8 mouse cellular contexts compared by ENCODE assay signal in the genomic region with DNA sequence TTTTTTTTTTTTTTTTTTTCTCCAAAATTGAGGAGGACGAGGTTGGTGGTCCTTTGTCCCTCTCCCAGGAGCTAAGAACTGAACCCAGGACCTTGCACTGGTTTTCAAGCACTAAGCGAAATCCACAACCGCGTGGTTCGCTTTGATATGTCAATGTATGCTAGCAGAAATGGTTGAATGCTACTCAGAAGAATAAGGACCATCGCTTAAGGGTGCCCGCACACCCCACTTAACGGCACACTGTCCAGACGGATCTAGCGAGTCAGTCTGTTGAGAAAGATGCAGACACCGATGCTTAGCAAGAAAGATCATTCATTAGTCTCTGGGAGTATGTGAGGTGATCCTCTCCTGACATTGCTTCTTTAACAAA. TPM values are rescaled to one million over a fixed set of nuclear protein-coding genes. Genes with fewer than 3 reads are reported as not detected.
DNase-seq lines count a peak whose midpoint lies in the region; ATAC-seq lines count a peak whose summit lies in the region.

No protein-coding gene starts in this region.

- no peaks in the 10 kb centered on the region for H3K9me3 ChIP-seq in heart, embryonic 16.5 days (replicated peaks; ENCODE audit: control insufficient read depth, low read length)
- no peaks in the 10 kb centered on the region for H3K9me3 ChIP-seq in hindbrain, embryonic 10.5 days

- no peak for DNase-seq in heart, postnatal 4 days
- peak; percentile 19 for DNase-seq in ZHBTc4 (ENCODE audit: low read depth, low spot score)
- no peak for DNase-seq in hindbrain, embryonic 10.5 days (ENCODE audit: low spot score)
- no peak for DNase-seq in ovary, adult 18-20 months (ENCODE audit: low spot score)
- no peak for DNase-seq in gastrocnemius, postnatal 36 days
- DNase-seq in left cerebral cortex, adult 18-20 months (ENCODE audit: low spot score in 2 of 2), result no peak

- H3K4me2 ChIP-seq in heart, embryonic 16.5 days (ENCODE audit: low read depth, low read length), result peak overlapping the region; percentile 72

- no peaks in the 10 kb centered on the region for H3K27me3 ChIP-seq in heart, embryonic 16.5 days (ENCODE audit: control insufficient read depth, insufficient read depth, low read length)
- H3K27me3 ChIP-seq in hindbrain, embryonic 10.5 days (ENCODE audit: insufficient read depth, poor library complexity, severe bottlenecking), result no peaks in the 10 kb centered on the region

- peak overlapping the region; percentile 59 for H3K9ac ChIP-seq in heart, embryonic 16.5 days (ENCODE audit: low read length)

- ATAC-seq in heart, embryonic 16.5 days (replicated peaks; ENCODE audit: extremely low read depth, insufficient read depth, low FRiP score), result 0 out of 2 replicates have a peak, but pooled peaks have one; percentile 16
- ATAC-seq in megakaryocyte progenitor cell, adult 5-6 weeks (replicated peaks; ENCODE audit: poor library complexity), result peak; percentile 7

- H3K36me3 ChIP-seq in heart, embryonic 16.5 days (ENCODE audit: control insufficient read depth, insufficient read depth), result peaks cover 14% of the 10 kb centered on the region
- peaks cover 28% of the 10 kb centered on the region for H3K36me3 ChIP-seq in hindbrain, embryonic 10.5 days

- peaks cover 9% of the 10 kb centered on the region for H3K4me1 ChIP-seq in heart, embryonic 16.5 days (ENCODE audit: control insufficient read depth, insufficient read depth, low read length)
- peaks cover 19% of the 10 kb centered on the region for H3K4me1 ChIP-seq in hindbrain, embryonic 10.5 days (replicated peaks)

- no peak overlapping the region for H3K27ac ChIP-seq in heart, embryonic 16.5 days (ENCODE audit: low read length)
- H3K27ac ChIP-seq in hindbrain, embryonic 10.5 days, result peak overlapping the region; percentile 90

- H3K4me3 ChIP-seq in heart, embryonic 16.5 days (ENCODE audit: low read length), result peak overlapping the region; percentile 99
- H3K4me3 ChIP-seq in hindbrain, embryonic 10.5 days, result peak overlapping the region; percentile 95

- intact Hi-C loops in gastrocnemius, postnatal 36 days (cut with DNase I), result no loop called here

- WGBS in heart, embryonic 16.5 days, result 26% methylated on average over 11 of the region's 11 CpGs
- WGBS in hindbrain, embryonic 10.5 days, result 25% methylated on average over 11 of the region's 11 CpGs

RNA-seq across cellular contexts. Expression of gene Diexf, which starts 0.4 kb away (rescaled TPM):
- polyA plus RNA-seq in heart, embryonic 16.5 days (2015; fragmentation: Nextera tagmentation; extraction: Ambion mirVana), result 5.6 and 7.3 TPM in 2 replicates
- 10 to 100 TPM; 10.2 to 11.8 TPM for total RNA-seq in heart, postnatal 4 days (2021)
- polyA plus RNA-seq in hindbrain, embryonic 10.5 days (2016; fragmentation: Nextera tagmentation; extraction: Ambion mirVana), result 7.0 and 9.3 TPM in 2 replicates
- total RNA-seq in megakaryocyte progenitor cell, adult 5-6 weeks (2015), result 11.3 and 15.1 TPM in 2 replicates
- 20.7 and 33.6 TPM in 2 replicates for total RNA-seq in megakaryocyte progenitor cell, adult 5-6 weeks (2017)
- total RNA-seq in gastrocnemius, postnatal 36 days (2021), result 1 to 10 TPM; 6.0 to 7.6 TPM
- 10 to 100 TPM; 22.0 to 22.5 TPM for total RNA-seq in left cerebral cortex, adult 18-20 months (2021)

RNA-seq across cellular contexts. Expression of gene Irf6, which starts 22.5 kb away (rescaled TPM):
- polyA plus RNA-seq in heart, embryonic 16.5 days (2015; fragmentation: Nextera tagmentation; extraction: Ambion mirVana), result 5.3 and 5.6 TPM in 2 replicates
- 1 to 10 TPM; 6.0 to 7.5 TPM for total RNA-seq in heart, postnatal 4 days (2021)
- polyA plus RNA-seq in hindbrain, embryonic 10.5 days (2016; fragmentation: Nextera tagmentation; extraction: Ambion mirVana), result 3.7 and 4.9 TPM in 2 replicates
- total RNA-seq in megakaryocyte progenitor cell, adult 5-6 weeks (2015), result 0.10 and 0.89 TPM in 2 replicates
- 0.10 and 0.46 TPM in 2 replicates for total RNA-seq in megakaryocyte progenitor cell, adult 5-6 weeks (2017)
- under 1 TPM; 0.41 to 0.54 TPM for total RNA-seq in gastrocnemius, postnatal 36 days (2021)
- total RNA-seq in left cerebral cortex, adult 18-20 months (2021), result 1 to 10 TPM; 1.6 to 1.7 TPM

RNA-seq across cellular contexts. Expression of gene A130010J15Rik, which starts 37.4 kb away (rescaled TPM):
- polyA plus RNA-seq in heart, embryonic 16.5 days (2015; fragmentation: Nextera tagmentation; extraction: Ambion mirVana), result 11.5 and 11.7 TPM in 2 replicates
- 1 to 10 TPM; 5.3 to 7.8 TPM for total RNA-seq in heart, postnatal 4 days (2021)
- polyA plus RNA-seq in hindbrain, embryonic 10.5 days (2016; fragmentation: Nextera tagmentation; extraction: Ambion mirVana), result 13.8 and 17.7 TPM in 2 replicates
- total RNA-seq in megakaryocyte progenitor cell, adult 5-6 weeks (2015), result 5.1 and 6.5 TPM in 2 replicates
- total RNA-seq in megakaryocyte progenitor cell, adult 5-6 weeks (2017), result 11.8 and 14.0 TPM in 2 replicates
- total RNA-seq in gastrocnemius, postnatal 36 days (2021), result 1 to 10 TPM; 2.2 to 3.6 TPM
- total RNA-seq in left cerebral cortex, adult 18-20 months (2021), result 1 to 10 TPM; 3.1 to 4.3 TPM
